Mouse (Mus musculus): ENCODE data around the gene Dld.

- TF ChIP-seq MAX (IDR thresholded peaks at IDR 0.05; ENCODE audit: low read length), result no peak
- TF ChIP-seq RAD21 (IDR thresholded peaks at IDR 0.05; ENCODE audit: low read depth, low read length), result no peak
- TF ChIP-seq GATA1 (IDR thresholded peaks at IDR 0.05; ENCODE audit: low read depth, low read length), result no peak
- no peak for TF ChIP-seq UBTF (IDR thresholded peaks at IDR 0.05; ENCODE audit: borderline replicate concordance, insufficient read depth, low read depth, low read length)
- no peak for TF ChIP-seq TBP (IDR thresholded peaks at IDR 0.05; ENCODE audit: low read depth, low read length)
- no peak for TF ChIP-seq HCFC1 (IDR thresholded peaks at IDR 0.05; ENCODE audit: low read depth, low read length)
- TF ChIP-seq JUND (IDR thresholded peaks at IDR 0.05; ENCODE audit: low read depth, low read length), result no peak
- no peak for TF ChIP-seq ZMIZ1 (IDR thresholded peaks at IDR 0.05; ENCODE audit: low read depth, low read length)
Observed at GRCm38 (mm10) chr12:31306075-31306675, 45.1 kb downstream of the Dld start.
